Mouse (Mus musculus) heart, postnatal 14 days (tissue): Measurements from ENCODE around the gene Hmga2. TPM values are rescaled to one million over a fixed set of nuclear protein-coding genes. Genes with fewer than 3 reads are reported as not detected.
"Not testable (repeated sequence)": the region's sequence is repeated elsewhere in the genome, so short reads cannot be mapped to it uniquely, and the experiment has no call there.

ENCODE experiments used
- DNase-seq, 2 experiments: peaks; one replicate each; pipeline ENCODE4 v3.0.0; 2021 to 2022
- intact Hi-C: fragments of 180-260 bp; cut with DNase I; formaldehyde crosslinking; loops from one replicate; pipeline ENCODE4 v1.15.1; 2025
- microRNA-seq, 2 experiments: library from miRNA; unstranded; fragments of <30 nt; microRNA quantifications; one replicate each; pipeline ENCODE4 v1.2.0; 2021 to 2022
- total RNA-seq, 2 experiments: library from RNA; stranded (reverse); gene quantifications; 2 replicates each; pipeline ENCODE4 v1.2.3; 2021

Gene Hmga2
- total RNA-seq, 2 experiments from 2014 or later: 0.07 TPM; not detected in 1

DNA sequence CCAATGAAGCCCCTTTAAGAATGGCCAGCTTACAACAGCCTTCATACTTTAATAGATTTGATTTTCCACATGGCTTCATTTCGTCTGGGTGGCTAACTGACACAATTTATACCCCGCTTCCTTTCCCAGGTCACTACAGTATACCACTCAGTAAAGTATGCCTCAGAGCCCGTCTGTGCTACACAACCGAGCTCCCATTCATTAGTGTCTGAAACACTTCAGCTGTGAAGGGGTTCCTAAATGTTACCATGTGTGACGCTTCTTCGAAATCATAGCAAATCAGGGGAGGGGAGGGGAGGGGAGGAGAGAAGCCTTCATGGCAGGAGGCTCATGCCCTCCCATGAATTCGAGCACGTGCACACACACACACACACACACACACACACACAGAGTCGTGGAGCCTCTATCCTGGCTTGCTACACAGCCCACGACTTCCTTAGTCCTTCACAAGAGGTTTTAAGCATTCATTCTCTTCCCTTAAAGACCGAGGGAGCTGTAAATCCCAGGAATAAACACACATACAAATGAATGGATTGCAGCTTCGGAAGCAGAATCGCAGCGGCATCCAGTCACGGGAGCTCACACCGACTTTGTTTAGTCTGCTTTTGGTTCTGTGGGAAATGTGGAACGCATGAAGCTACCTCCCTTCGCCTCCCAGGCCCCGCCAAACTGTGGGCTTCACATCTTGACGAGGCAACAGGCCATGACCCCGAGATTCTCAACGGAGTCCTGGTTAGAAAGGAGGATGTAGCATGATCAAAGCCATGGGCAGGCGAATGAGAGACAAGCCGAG lies 110.7 kb downstream of the Hmga2 start:
- intact Hi-C loops: no loop called here
- no peak for DNase-seq

DNA sequence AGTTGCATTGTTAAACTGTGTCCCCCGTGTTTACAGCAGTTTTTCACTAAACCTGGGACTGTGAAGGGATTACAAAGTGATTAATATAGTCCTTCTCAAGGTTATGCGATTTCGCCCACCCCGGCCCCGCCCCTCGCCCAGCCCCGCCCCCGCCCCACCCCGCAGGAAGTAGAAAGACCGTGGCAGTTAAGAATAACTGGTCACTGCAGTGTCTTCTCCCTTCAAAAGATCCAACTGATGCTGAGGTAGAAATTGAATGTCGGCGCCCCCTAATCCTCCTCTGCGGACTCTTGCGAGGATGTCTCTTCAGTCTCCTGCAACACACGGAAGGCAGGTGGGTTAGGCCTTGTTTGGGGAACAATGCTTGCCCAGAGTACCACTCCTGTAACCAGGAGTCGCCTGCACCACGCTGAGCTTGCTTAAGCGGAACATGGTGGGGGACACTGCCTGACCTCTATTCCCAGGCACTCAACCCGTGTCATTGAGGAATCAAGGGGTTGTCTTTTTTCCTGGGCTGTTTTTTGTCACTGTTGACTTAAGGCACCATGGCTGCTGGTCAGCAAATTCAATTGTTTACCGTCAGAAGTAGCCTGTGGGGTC lies 112.2 kb downstream of the Hmga2 start:
- intact Hi-C loops: no loop called here
- no peak for DNase-seq

- DNase-seq, intact Hi-C loops: not testable (repeated sequence)
These were observed 112.8 kb downstream of the Hmga2 start for GRCm38 (mm10) chr10:120363298-120363982.

- intact Hi-C loops: no loop called here
These were observed 121.7 kb downstream of the Hmga2 start for GRCm38 (mm10) chr10:120354523-120355030.

GRCm38 (mm10) chr10:120345325-120345724 lies 130.9 kb downstream of the Hmga2 start:
- no peak for DNase-seq
- intact Hi-C loops: no loop called here

More at GRCm38 (mm10) chr10:120354523-120355030, 121.7 kb downstream of the Hmga2 start:
- DNase-seq: no peak

GRCm38 (mm10) chr10:120344558-120345318 lies 131.5 kb downstream of the Hmga2 start:
- intact Hi-C loops: no loop called here
- no peak for DNase-seq

DNA sequence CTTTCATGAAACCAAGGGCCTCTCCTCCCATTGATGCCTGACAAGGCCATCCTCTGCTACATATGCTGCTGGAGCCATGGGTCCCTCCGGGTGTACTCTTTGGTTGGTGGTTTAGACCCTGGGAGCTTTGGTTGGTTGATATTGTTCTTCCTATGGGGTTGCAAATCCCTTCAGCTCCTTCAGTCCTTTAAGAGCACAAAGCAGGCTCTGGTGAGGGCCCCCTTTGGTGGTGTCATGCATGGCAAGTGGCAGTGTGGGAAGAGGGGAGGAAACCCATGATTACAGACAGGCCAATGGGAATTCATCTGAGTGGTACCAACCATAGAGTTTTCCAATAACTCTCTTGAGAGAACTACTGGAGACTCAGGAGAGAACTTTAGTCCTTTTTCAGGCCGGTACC lies 136.4 kb downstream of the Hmga2 start:
- intact Hi-C loops, DNase-seq: not testable (repeated sequence)

GRCm38 (mm10) chr10:120339324-120339723 lies 136.9 kb downstream of the Hmga2 start:
- no peak for DNase-seq
- intact Hi-C loops: no loop called here

DNA sequence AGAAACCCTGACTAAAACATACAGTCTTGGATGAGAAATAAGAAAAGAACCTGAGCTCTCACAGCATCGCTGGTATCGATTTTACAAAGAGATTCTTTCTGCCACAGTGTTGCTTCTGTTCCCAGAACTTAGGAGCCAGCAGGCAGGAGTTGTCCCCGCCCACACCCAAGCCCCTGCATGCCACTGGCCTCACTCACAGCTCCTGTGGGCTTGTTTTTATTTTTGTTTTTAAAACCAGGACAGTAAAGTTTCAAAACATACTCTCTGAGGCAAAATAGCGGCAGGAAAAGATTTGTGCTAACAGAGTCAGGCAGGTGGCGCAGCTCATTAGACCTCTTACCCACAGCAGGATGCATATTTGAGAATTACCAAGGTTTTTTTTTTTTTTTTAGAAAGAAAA lies 137.4 kb downstream of the Hmga2 start:
- intact Hi-C loops: no loop called here
- no peak for DNase-seq

DNA sequence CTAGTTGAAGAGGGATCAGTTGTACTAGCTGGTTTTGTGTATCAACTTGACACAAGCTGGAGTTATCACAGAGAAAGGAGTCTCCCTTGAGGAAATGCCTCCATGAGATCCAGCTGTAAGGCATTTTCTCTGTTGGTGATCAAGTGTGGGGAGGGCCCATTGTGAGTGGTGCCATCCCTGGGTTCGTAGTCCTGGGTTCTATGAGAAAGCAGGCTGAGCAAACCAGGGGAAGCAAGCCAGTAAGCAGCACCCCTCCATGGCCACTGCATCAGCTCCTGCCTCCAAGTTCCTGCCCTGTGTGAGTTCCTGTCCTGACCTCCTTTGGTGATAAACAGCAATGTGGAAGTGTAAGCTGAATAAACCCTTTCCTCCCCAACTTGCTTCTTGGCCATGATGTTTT lies 137.8 kb downstream of the Hmga2 start:
- DNase-seq, intact Hi-C loops: not testable (repeated sequence)

GRCm38 (mm10) chr10:120327946-120328345 lies 148.3 kb downstream of the Hmga2 start:
- intact Hi-C loops: no loop called here
- DNase-seq: no peak

DNA sequence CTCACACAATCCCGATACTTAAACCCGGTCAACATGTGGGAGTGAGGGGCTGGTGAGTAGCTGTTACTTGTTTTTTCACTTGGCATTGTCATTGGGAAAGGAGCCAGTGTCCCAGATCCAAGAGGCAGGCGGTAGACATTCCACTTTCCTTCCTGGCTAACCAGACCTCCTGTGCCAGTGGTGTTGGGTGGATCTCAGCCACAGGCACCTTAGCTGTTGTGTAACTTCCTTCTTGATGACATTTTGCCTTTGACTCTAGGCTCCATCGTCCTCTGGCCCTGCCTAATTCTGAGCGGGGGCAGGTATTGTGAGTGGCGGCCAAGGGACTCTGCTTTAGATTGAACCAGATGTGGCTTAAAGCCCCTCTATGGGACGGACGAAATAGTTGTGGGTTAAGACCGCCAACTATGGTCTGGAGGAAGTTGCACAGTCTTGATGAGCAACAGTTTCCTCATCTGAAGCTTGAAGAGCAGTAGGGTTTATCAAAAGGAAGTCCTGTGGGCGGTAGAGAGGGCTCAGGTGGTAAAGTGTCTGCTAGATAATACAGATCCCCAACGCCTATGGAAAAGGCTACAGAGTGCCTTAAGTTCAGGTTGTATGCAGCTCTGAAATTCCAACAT lies 152.6 kb downstream of the Hmga2 start:
- DNase-seq: no peak
- intact Hi-C loops: no loop called here

GRCm38 (mm10) chr10:120322815-120323214 lies 153.5 kb downstream of the Hmga2 start:
- no peak for DNase-seq
- intact Hi-C loops: no loop called here

- intact Hi-C loops: no loop called here
- DNase-seq: no peak
These were observed 156.7 kb downstream of the Hmga2 start for GRCm38 (mm10) chr10:120319614-120320013.

Small RNAs within 50 kb of the gene (microRNA-seq; reads per million reads assigned to microRNA genes)
- gene Mir763: 0 reads per million in 2 experiments

Other genes starting within 250 kb of the Hmga2 start
- 1 to 10 TPM; 4.8 to 8.5 TPM for gene Llph, start 249.4 kb downstream of the Hmga2 start, total RNA-seq